Mouse (Mus musculus) spleen, adult 18-20 months (tissue): ENCODE measurements around the gene Rom1.
"Not testable (repeated sequence)": the region's sequence is repeated elsewhere in the genome, so short reads cannot be mapped to it uniquely, and the experiment has no call there.

Experiments
- DNase-seq, 2 experiments: peaks; one replicate each; pipeline ENCODE4 v3.0.0; 2022; ENCODE audit warnings: mixed read lengths in 2 of 2

The Rom1 gene

GRCm38 (mm10) chr19:8941515-8942217, 12.5 kb upstream of the Rom1 start, which contains the start of gene Mta2:
Mta2 (plus strand) TSS chr19:8941875.
- peak; percentile 95 to 96 for DNase-seq

DNA sequence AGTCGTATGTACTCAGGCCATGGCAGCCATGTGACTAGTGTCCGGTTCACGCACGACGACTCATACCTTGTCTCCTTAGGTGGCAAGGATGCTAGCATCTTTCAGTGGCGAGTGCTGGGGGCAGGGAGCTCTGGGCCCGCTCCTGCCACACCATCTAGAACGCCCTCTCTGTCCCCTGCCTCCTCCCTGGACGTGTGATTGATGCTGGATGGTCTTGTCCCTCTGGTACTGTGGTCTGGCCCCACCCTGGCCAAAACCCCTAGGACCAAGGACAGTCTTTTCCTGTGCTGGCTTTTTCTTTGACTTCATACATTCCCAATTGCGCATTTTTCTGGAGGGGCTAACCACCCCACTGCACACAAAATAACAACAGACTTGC, 12.0 kb upstream of the Rom1 start:
- no peak for DNase-seq

DNA sequence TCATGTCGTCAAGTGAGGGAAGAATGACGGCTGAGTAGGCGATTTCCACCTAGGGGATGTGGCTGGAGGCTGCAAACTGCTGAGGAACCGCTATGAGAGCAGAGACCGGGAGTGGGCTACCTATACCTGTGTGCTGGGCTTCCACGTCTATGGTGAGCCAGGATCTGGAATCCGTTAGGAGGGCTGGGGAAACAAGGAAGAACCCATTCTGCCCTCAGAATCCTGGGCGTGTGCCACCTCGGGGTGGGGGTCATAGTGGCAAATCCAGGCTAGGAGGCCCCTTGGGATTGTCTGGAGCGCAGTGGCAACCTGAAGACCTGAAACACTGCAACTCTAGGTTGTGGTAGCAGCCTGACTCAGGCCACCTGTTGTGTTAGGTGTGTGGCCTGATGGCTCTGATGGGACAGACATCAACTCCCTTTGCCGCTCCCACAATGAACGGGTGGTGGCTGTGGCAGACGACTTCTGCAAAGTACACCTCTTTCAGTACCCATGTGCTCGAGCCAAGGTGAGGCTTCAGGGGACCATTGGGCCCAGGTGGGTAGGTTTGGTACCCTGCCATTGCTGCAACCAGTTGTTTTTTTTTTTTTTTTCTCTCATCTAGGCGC, 11.5 kb upstream of the Rom1 start:
- DNase-seq: no peak

- DNase-seq: no peak
These were observed 7.6 kb upstream of the Rom1 start for GRCm38 (mm10) chr19:8936736-8937135.

GRCm38 (mm10) chr19:8930771-8931170, 1.6 kb upstream of the Rom1 start:
- DNase-seq: no peak

DNA sequence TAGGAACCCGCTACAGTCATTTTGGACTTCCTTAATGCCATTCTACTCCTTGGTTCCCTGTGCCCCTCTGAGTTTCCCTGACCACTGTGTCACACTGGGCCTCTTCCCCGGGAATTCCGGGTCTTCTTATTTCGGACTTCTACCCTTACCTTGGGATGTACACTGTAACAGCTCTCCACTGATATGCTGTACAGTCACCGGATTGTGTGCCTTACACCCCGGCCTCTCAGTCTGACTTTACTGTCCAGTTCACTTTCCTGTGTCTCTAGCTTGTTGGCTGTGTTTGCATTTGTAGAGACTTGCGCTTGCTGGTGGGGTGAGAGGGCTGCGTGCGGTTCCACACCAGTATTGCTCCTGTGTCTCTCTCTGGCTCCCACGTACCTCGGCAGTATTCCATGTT, 961 bp upstream of the Rom1 start:
- DNase-seq: no peak

DNA sequence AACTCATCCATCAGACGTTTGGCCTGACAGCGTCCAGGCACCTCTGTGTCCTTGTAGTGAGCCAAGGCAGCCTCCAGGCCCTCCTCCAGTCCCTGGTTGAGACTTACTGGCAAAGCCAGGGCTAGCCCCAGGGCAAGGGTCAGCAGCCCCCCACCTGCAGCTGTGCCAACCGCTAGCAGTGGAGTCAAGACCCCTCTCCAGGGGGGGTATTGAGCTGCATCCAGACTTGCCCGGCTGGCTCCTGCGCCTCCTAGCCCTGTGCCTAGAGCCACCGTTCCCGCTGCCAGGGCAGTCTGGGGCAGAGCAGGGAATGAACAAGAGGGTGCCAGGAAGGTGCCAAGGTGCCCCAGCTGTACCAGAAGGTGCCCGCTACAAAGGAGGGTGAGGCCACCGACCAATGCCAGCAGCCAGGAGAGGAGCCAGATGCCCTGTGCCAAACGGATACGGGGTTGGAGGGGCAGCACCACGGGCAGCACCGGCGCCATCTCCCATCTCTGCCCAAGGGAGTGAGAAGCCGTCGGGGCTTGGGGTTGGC, 400 bp downstream of the Rom1 start:
- DNase-seq: no peak

DNA sequence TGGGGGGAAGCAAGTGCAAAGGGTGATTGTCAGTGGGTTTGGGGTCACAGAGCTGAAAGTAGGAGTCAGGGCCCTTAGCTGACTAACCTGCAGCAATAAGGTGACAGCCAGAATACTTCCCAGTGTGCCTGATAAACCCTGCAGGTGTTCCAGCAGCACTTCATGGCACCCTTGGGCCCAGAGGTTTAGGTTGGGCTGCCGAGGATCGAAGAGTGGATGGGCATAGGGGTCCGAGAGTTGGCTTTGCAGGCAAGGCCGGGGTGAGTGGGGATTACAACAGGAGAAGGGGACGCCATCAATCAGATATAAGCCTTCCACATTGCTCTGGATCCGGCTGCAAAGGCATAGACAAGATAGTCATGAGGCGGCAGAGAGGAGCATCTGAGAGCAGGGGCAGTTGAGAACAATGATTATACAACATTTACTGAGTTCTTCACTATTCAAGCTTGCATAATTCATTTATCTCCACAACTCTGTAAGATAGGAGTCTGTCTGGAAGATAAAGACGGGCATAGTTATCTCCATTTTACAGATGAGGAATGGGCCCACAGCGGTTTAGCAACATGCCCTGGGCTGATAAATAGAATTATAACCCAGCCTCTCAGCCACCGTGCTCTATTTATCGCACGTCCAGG, 1.1 kb downstream of the Rom1 start:
- no peak for DNase-seq

GRCm38 (mm10) chr19:8926766-8927165, 2.4 kb downstream of the Rom1 start:
- DNase-seq: peak in 1 of 2 experiments; percentile 42

DNA sequence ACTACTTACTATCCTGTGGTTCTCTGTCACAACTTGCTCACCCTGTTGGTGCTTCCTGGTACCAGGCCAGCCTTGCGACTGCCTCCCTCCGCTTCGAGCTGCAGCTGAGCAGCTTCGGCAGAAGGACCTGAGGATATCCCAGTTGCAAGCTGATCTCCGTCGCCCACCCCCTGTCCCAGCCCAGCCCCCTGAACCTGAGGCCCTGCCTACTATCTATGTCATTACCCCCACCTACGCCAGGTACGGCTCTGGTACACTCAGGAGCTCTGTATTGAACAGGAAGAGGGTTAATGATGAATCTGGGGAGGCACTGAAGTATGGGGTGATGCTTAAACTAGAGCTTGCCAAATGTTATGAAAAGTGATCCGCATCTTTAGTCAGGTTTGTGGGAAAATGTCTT, 7.4 kb downstream of the Rom1 start:
- no peak for DNase-seq

DNA sequence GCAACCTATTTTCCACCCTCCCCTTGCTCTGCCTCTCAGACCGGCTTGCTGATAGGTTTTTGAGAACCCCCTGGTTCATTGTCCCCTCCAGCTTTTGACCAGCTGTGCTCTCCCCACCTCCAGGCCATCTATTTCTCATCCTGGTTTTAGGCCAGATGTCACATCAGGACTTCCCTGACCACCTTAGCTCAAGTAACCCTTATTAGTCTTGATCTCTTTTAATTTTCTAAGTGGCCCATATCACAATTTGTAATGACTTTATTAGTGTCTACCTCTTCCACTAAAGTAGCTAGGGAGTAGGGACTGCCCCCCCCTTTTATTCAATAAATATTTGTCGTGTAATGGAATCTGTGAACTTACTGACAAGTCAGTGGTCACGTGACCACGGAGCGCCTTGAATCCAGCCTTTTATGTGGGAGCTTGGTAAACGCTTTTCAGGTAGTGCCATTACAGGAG, 8.3 kb downstream of the Rom1 start:
- DNase-seq: no peak

DNA sequence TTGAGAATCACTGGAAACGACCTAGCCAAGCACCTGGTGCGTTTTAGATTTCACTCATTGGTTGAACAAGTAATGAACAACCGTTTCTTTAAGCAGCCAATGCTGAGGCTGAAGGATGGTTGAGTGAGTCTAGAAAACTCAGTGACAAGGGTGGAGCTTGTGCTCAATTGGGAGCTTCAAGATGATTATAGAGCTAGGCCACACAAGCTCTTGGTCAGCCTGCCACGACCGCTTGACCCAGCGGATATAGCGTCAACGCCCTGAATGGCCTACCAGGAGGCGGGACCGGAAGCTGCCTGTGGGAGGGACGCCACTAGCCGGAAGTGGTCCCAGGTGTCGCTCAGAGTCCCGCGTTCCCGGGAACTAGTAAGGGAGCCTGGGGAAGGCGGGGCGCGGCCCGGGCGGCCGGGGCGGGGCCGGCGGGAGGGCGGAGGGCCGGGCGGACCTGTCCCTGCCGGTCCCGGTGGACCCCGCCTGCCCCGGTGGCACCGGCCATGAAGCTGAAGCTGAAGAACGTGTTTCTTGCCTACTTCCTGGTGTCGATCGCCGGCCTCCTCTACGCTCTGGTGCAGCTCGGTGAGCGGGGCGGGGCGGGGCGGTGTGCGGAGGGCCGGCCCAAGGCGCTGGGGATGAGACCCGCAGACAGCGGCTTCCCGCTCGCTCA, 9.0 kb downstream of the Rom1 start, which contains the start of gene B3gat3:
Gene B3gat3, plus strand, starts transcription at position 302 of the 664 bp plus-strand sequence.
- peak; percentile 82 to 86 for DNase-seq

- no peak for DNase-seq
These were observed 9.5 kb downstream of the Rom1 start for GRCm38 (mm10) chr19:8919684-8920072.

GRCm38 (mm10) chr19:8919000-8919399, 10.2 kb downstream of the Rom1 start:
- no peak for DNase-seq

GRCm38 (mm10) chr19:8914212-8914611, 14.9 kb downstream of the Rom1 start:
- no peak for DNase-seq

- DNase-seq: no peak
These were observed 17.3 kb downstream of the Rom1 start for GRCm38 (mm10) chr19:8911810-8912209.

GRCm38 (mm10) chr19:8908531-8908930, 20.6 kb downstream of the Rom1 start:
- no peak for DNase-seq

DNA sequence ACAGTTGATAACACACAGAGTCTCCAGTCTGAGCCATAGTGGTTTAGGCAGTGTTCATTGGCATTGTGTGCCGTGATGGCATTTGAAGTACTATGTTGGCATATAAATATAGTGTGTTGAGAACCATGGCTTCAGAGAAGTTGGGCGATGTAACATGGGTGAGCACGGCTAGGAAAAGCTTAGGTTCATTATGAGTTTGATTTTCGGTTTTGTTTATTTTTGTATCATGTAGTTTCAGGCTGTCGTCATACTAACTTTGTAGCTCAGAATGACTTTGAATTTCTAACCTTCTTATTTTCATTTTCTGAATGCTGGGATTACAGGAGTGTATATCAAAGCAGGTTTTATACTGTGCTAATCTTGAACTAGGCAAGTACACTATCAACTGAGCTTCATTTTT, 25.7 kb downstream of the Rom1 start:
- no peak for DNase-seq

DNA sequence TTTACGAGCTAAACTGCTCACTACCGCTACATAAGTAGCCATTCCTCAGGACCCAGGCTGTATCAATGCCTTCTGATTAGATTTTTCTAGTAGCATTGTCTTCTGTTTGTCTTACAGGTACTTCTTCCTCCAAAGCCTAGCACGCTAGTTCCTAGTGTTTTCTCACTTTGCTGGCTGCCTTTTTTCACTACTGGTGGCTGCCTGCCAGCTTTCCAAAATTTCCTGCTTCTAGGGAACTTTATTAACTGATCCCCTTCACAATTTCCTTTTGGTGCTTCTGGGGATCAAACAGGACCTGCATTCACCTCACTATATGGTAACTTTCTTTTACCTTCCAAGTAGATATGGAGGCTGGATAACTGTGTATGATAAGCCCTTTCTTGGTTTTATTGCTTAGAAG, 30.1 kb downstream of the Rom1 start:
- no peak for DNase-seq

GRCm38 (mm10) chr19:8898576-8898975, 30.6 kb downstream of the Rom1 start:
- no peak for DNase-seq

- DNase-seq: peak; percentile 90
These were observed 31.2 kb downstream of the Rom1 start, which contains the start of gene Ganab for GRCm38 (mm10) chr19:8897865-8898495. Ganab (plus strand) TSS chr19:8898071.

GRCm38 (mm10) chr19:8897211-8897864, 31.8 kb downstream of the Rom1 start:
- DNase-seq: not testable (repeated sequence)
